Mouse (Mus musculus): Measurements from ENCODE around the gene Ap1s2.

Ap1s2 gene

DNA sequence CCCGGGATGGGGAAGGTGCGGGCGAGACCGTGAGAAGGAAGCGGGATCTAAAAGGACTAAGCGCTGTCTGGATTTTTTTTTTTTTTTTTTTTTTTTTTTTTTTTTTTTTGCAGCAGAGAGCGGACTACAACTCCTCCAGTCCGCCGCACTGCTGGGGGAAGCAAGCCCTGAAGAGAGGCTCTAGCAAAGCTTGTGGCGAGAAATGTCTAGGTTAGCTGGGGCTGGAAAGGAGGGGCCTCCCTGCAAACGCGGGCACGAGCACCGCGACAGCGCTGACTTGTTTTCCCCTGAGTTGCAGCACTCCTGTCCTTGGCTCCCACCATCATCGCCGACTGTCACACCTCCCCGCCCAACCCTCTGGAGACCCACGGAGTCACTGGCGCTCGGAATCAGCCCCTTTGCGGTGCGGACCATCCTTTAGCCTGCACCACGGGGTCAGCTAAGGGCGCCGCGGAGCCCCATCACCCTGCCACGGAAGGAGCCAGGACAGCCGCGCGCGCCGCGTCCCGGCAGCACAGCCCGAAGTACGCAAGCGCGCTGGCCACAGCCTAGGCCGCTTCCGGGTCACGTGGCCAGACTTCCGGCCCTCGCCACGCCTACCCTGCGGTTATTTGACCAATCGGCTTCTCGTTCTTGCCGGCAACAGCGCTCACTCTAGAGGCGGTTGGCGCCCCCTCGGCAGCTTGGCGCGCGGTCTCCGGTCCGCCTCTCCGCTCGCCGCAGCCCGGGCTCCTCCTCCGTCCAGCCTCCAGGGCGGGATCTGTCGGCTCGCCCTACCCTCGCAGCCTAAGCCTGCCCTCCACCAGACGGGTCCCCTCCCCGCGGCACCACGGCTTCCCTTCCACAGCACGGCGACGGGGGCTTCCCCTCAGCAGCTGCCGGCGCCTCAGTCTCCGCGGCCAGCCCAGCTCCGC, at the start of gene Ap1s2:
Gene Ap1s2, plus strand, starts transcription at position 681 of the 914 bp plus-strand sequence.
- peak; percentile 87 for DNase-seq (ENCODE audit: low spot score)

GRCm38 (mm10) chrX:163867711-163868379, 41.0 kb upstream of the Ap1s2 start:
- no peak for DNase-seq (ENCODE audit: low spot score)

DNA sequence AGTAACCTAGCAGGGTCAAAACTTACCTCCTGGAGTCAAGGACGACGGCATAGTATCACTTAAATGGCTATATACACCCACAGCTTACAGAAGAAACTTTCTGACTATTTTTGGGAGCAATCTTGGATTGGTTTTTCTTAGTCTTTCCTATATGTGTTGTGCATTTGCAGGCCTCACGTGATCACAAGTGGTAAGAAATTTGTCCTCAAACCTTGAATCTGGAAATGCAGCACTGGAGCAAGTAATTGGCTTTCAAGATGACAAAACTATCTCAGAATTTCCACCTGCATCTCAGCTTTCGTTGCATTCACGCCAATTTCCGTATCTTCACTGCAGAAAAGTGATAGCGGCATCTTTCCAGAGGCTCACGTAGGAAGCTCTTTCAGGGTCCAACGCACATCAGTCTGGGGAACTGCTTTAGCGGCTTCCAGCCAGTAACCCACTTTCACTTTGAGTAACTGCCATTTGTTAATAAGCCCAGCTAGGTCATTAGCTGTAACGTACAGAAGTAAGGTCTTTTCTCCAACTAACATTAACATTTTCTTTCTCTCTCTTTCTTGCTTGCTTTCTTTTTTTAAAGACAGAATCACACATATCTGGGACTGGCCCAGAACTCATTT, 40.0 kb upstream of the Ap1s2 start:
- DNase-seq (ENCODE audit: low spot score), result no peak

- DNase-seq (ENCODE audit: low spot score), result no peak
Observed at GRCm38 (mm10) chrX:163875932-163876331, 32.9 kb upstream of the Ap1s2 start.

DNA sequence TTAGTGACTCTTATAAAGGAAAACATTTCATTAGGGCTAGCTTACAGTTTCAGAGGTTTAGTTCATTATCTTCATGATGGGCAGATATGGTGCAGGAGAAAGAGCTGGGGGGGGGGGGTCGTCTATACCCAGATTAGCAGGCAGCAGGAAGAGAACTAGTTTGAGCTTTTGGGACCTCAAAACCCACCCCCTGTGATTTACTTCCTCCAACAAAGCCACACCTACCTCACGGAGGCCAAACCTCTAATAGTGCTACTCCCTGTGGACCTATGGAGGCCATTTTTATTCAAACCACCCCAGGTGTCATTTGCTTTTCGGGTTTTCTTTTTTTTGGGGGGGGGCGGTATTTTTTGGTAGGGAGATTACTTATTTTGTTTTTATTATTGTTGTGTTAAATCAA, 32.2 kb upstream of the Ap1s2 start:
- no peak for DNase-seq (ENCODE audit: low spot score)

DNA sequence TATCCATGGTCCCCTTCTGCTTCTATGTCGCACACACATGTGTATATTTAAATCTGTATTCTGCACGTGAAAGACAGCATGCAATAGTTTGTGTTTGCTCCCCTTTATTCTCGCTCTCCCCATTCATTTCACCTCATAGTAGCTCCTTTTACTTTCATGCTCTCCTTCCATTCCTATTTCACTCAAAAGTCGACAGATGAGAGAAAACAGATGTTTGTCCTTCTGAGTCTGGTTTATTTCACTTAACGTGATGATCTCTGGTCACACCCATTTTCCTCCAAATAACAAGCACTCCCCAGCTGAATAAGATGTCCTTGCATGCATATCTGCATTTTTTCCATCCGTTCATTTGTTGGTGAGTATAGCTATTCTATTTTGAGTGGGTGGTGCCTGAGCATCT, 29.8 kb upstream of the Ap1s2 start:
- DNase-seq (ENCODE audit: low spot score), result no peak

DNA sequence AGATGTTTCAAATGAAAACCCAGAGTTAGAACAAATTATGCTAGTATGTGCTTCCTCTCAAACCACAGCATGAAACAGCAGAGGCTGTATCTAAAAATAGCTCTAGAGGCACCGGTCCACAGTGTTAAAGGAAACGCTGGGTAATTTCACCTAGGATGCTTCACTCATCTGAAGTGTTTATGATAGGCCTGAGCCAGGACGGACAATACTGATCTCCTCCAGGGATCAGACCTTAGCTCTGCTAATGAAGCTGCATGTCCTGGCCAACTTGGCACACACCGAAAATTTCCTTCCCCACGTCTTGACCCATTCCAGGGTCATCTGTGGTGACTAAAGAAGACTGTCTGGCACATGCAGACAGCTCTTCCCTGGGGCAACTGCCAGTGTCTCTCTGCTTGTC, 29.4 kb upstream of the Ap1s2 start:
- DNase-seq (ENCODE audit: low spot score), result no peak

DNA sequence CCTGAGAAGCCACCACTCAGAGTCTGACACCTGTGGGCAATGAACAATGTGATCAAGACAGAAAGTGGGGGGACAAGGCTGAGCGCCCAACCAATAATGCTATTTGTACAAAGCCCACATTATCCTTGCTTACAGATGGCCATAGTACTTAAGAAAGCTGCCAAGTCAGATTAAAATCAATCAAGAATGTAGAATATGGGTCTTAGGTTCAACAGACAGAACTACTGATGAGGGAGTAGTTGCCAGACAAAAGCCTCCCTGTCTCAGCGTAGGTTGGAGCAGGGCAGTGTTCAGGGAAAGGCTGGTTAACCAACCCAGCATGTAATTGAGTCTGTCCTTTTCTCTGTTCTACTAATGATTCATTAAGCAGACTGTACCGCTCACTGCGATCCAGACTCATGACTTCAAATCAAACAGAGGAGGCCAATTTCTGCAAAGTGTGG, 23.3 kb upstream of the Ap1s2 start:
- no peak for DNase-seq (ENCODE audit: low spot score)

GRCm38 (mm10) chrX:163897354-163897753, 11.5 kb upstream of the Ap1s2 start:
- DNase-seq (ENCODE audit: low spot score), result no peak

- no peak for DNase-seq (ENCODE audit: low spot score)
Observed at GRCm38 (mm10) chrX:163899431-163900020, 9.3 kb upstream of the Ap1s2 start.

GRCm38 (mm10) chrX:163906861-163907260, 2.0 kb upstream of the Ap1s2 start:
- DNase-seq (ENCODE audit: low spot score), result no peak

- DNase-seq (ENCODE audit: low spot score), result no peak
Observed at GRCm38 (mm10) chrX:163908003-163908336, 847 bp upstream of the Ap1s2 start.

DNA sequence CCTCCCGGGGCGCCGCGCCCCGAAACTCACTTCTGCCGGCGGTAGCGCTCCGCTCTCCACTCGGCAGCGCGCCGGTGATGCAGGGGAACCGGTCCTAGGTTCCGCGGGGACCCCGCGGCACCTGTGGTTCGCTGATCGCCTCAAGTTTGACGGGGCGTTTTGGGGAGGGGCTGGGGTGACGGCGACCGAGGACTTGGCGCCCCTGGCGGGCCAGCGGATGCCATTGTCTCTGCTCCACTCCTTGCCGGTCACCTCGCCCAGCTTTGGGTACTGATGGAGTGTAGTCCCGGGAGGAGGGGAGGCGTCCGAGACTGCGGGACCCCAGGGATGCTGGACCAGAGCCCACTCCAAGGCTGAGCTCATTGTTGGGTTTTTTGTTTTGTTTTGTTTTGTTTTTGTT, 564 bp downstream of the Ap1s2 start:
- DNase-seq (ENCODE audit: low spot score), result no peak

GRCm38 (mm10) chrX:163912791-163913190, 4.0 kb downstream of the Ap1s2 start:
- DNase-seq (ENCODE audit: low spot score), result no peak

GRCm38 (mm10) chrX:163929550-163929949, 20.7 kb downstream of the Ap1s2 start:
- DNase-seq (ENCODE audit: low spot score), result no peak

DNA sequence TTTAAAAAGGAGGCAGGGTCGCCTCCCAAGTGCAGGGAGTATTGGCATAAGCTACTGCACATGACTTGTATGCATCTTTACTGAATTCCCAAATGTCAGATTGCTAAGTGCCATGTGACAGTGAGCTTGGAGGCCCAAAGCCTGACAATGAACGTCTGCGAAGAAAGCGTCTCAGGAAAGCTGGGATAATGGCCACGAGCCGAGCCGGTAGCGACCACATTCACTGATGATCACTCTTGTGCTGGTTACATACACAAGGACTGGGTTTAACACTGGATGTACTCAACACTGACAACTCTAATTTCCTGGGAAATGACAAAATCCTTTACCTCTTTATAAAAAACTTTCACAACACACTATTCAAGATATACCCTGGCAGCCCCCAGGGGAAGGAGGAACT, 25.9 kb downstream of the Ap1s2 start:
- no peak for DNase-seq (ENCODE audit: low spot score)

DNA sequence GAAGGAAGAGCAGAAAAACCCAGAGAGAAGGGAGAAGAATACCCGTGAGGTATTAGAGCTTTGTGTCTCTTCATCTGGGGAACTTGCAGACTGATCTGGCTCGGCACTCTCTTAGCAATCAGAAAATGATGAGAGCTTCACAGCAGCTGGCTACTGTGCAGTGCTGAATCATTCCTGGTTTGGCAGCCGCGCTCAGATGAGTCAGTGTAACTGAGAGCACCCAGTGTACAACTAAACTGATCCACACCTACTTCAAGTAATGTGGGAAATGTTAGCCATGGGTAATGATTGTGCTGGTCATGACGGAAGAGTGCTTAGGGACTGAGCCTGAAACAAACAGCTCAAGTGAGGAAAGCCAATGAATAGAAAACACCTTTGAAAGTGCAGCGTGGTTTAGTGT, 29.8 kb downstream of the Ap1s2 start:
- DNase-seq (ENCODE audit: low spot score), result no peak

DNA sequence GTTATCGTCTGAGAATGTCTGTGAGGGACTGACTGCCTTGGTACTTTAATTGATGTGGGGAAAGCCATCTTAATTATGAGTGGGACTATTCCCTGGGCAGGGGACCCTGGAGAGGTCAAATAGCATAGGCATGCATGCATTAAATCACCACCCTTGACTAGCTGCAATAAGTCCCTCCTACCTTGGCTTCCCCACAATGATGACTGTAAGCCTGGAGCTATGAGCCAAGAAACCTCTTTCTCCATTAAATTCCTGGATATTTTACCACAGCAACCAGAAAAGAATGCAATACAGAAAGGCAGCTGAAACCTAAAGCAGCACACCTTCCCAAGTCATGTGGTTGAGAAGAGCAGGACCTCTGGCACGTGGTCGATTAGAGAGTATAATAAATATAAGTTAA, 35.6 kb downstream of the Ap1s2 start:
- no peak for DNase-seq (ENCODE audit: low spot score)

- no peak for DNase-seq (ENCODE audit: low spot score)
Observed at GRCm38 (mm10) chrX:163951618-163952017, 42.8 kb downstream of the Ap1s2 start.

GRCm38 (mm10) chrX:163957381-163957780, 48.6 kb downstream of the Ap1s2 start:
- DNase-seq (ENCODE audit: low spot score), result no peak

DNA sequence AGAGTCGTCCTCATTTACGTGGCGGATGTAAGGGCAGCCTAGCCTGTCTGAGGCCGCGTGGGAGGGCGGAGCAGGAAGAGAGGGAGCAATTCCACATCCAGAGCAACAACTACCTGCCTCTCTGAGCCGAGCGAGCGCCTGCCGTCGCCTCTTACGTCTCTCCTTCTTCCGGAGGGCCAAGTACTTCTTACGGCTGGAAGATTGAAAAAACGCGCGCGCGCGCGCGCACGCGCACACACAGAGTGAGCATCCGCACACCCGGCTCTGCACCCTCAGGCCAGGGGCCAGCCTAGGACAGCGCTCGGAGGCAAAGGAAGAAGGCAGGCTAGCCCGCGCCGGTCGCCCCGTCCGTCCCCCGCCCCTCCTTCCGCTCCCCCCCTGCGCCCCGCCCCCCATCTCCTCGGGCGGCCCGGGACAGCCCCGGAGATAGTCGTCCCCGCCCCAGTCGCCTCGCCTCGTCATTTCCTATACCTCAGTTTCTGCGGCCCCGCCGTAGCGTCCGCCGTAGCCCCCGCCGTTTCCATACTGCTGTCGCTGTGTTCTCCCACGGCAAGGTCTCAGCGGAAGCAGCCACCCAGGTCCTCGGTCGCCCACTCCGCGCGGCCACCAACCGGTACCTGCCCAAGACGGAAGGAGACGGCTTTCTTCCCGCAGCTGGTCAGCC, 49.1 kb downstream of the Ap1s2 start:
- peak; percentile 65 for DNase-seq (ENCODE audit: low spot score)

DNA sequence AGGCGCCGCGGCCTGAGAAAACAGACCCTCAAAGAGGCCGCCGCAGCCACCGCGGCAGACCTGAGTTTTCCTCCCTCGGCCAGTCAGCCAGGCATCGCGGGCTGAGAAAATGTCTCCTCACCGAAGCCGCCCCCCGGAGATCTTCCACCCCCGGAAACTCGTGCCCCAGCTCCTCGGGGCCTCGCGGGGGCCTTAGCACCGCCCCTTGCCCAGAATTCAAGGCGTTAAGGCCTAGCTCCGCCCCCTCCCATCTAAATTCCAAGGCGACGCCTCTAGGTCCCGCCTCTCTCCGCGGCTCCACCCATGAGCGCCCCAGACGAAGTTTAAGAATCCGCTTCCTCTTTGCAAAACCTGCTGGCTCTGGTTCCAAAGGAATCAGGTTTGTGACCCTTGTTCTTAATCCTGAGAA, 49.7 kb downstream of the Ap1s2 start, which contains the start of gene Zrsr2:
Gene Zrsr2, minus strand, starts transcription at position 195 of the 409 bp plus-strand sequence.
- peak; percentile 85 for DNase-seq (ENCODE audit: low spot score)
